ENCODE assay signal across 29 mouse cellular contexts in the genomic region with DNA sequence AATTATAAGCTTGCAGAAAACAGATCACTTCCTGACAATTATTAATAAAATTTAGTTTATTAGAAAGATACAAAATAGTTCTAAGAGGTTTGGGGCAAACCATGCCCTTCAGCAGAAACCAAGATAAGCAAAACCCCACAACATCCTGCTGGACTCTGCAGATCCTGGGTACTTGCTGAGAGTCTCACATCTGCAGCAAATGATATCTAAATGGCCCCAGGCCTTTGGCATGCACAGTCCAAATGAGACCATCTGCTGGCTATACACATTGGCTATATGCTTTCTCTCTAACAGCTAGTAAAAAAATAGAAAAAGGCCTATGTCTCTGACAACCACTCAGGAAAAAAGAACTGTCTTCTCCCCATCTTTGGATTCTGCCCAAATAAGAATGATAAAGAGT. TPM values are rescaled to one million over a fixed set of nuclear protein-coding genes. Genes with fewer than 3 reads are reported as not detected.
DNase-seq lines count a peak whose midpoint lies in the region; ATAC-seq lines count a peak whose summit lies in the region.
"Had no signal": no experiment of that assay in that cellular context is flagged by ENCODE, and none has a peak within 500 bp of the region (broad histone marks: within the 10 kb centered on the region; RNA-seq: fewer than 3 reads in every experiment).

No protein-coding gene starts in this region.

- H3K27ac ChIP-seq in hindbrain, embryonic 13.5 days: no peak overlapping the region
- no peak overlapping the region for H3K27ac ChIP-seq in heart, embryonic 10.5 days
- no peak overlapping the region for H3K27ac ChIP-seq in neural tube, embryonic 15.5 days (replicated peaks)
- H3K27ac ChIP-seq in forebrain, embryonic 16.5 days (ENCODE audit: low read length): no peak overlapping the region

- H3K9ac ChIP-seq in hindbrain, embryonic 13.5 days: no peak overlapping the region
- H3K9ac ChIP-seq in neural tube, embryonic 15.5 days (replicated peaks): no peak overlapping the region
- H3K9ac ChIP-seq in forebrain, embryonic 16.5 days (replicated peaks; ENCODE audit: low read depth, low read length): no peak overlapping the region

- H3K27me3 ChIP-seq in hindbrain, embryonic 13.5 days: no peaks in the 10 kb centered on the region
- H3K27me3 ChIP-seq in heart, embryonic 10.5 days (ENCODE audit: insufficient read depth, poor library complexity, severe bottlenecking): no peaks in the 10 kb centered on the region
- H3K27me3 ChIP-seq in neural tube, embryonic 15.5 days (replicated peaks): no peaks in the 10 kb centered on the region
- H3K27me3 ChIP-seq in forebrain, embryonic 16.5 days (replicated peaks; ENCODE audit: control insufficient read depth, insufficient read depth, low read length): no peaks in the 10 kb centered on the region
- H3K27me3 ChIP-seq: CH12.LX had no signal

- H3K9me3 ChIP-seq in hindbrain, embryonic 13.5 days: no peaks in the 10 kb centered on the region
- H3K9me3 ChIP-seq in heart, embryonic 10.5 days: no peaks in the 10 kb centered on the region
- H3K9me3 ChIP-seq in neural tube, embryonic 15.5 days (replicated peaks): no peaks in the 10 kb centered on the region
- no peaks in the 10 kb centered on the region for H3K9me3 ChIP-seq in forebrain, embryonic 16.5 days (ENCODE audit: control insufficient read depth, low read length)
- H3K9me3 ChIP-seq: G1E had no signal

- H3K36me3 ChIP-seq in hindbrain, embryonic 13.5 days: no peaks in the 10 kb centered on the region
- no peaks in the 10 kb centered on the region for H3K36me3 ChIP-seq in heart, embryonic 10.5 days
- no peaks in the 10 kb centered on the region for H3K36me3 ChIP-seq in neural tube, embryonic 15.5 days
- H3K36me3 ChIP-seq in forebrain, embryonic 16.5 days (ENCODE audit: control insufficient read depth, insufficient read depth): no peaks in the 10 kb centered on the region
- H3K36me3 ChIP-seq: G1E had no signal

- H3K4me1 ChIP-seq in hindbrain, embryonic 13.5 days (replicated peaks): no peaks in the 10 kb centered on the region
- H3K4me1 ChIP-seq in heart, embryonic 10.5 days: no peaks in the 10 kb centered on the region
- no peaks in the 10 kb centered on the region for H3K4me1 ChIP-seq in neural tube, embryonic 15.5 days
- no peaks in the 10 kb centered on the region for H3K4me1 ChIP-seq in forebrain, embryonic 16.5 days (replicated peaks; ENCODE audit: control insufficient read depth, insufficient read depth, low read length)

- H3K4me3 ChIP-seq in hindbrain, embryonic 13.5 days: no peak overlapping the region
- H3K4me3 ChIP-seq in heart, embryonic 10.5 days: no peak overlapping the region
- H3K4me3 ChIP-seq in neural tube, embryonic 15.5 days (replicated peaks): no peak overlapping the region
- H3K4me3 ChIP-seq in forebrain, embryonic 16.5 days (replicated peaks; ENCODE audit: low read length): no peak overlapping the region

- H3K4me2 ChIP-seq in hindbrain, embryonic 13.5 days: no peak overlapping the region
- H3K4me2 ChIP-seq in neural tube, embryonic 15.5 days: no peak overlapping the region
- no peak overlapping the region for H3K4me2 ChIP-seq in forebrain, embryonic 16.5 days (ENCODE audit: low read length)

- peak; percentile 74 for DNase-seq in 416B (ENCODE audit: low read depth)
- no peak for DNase-seq in heart, embryonic 10.5 days (ENCODE audit: low spot score)
- DNase-seq: adrenal gland, adult 2 months; adrenal gland, adult 8-10 months; adrenal gland, postnatal 10 days; adrenal gland, postnatal 14 days; adrenal gland, postnatal 25 days; adrenal gland, postnatal 36 days; B cell, adult 2 months; cerebellum, adult 11 months; cerebellum, adult 11-12 months; cerebellum, adult 18-20 months had no signal

- peak; percentile 89 for ATAC-seq in common myeloid progenitor, adult 5-6 weeks (replicated peaks; ENCODE audit: low read depth, poor library complexity, severe bottlenecking)
- ATAC-seq in megakaryocyte progenitor cell, adult 5-6 weeks (replicated peaks; ENCODE audit: poor library complexity): peak; percentile 97
- ATAC-seq in megakaryocyte-erythroid progenitor cell, adult 5-6 weeks (replicated peaks; ENCODE audit: low FRiP score, low TSS enrichment, poor library complexity, severe bottlenecking): peak; percentile 95
- no peak for ATAC-seq in hindbrain, embryonic 13.5 days (ENCODE audit: low FRiP score)
- ATAC-seq in neural tube, embryonic 15.5 days (ENCODE audit: low FRiP score): no peak
- ATAC-seq in forebrain, embryonic 16.5 days: no peak
- ATAC-seq: activated CD4-positive, CD25-positive, alpha-beta regulatory T cell, adult 4 months; CD4-positive, CD25-positive, alpha-beta regulatory T cell, adult 4 months; Patski had no signal

RNA-seq across cellular contexts. Expression of gene Il20ra, which starts 40.4 kb away (rescaled TPM):
- total RNA-seq in common myeloid progenitor, adult 5-6 weeks (2017): 1.4 and 1.6 TPM in 2 replicates
- total RNA-seq in megakaryocyte progenitor cell, adult 5-6 weeks (2015): 0.25 TPM in 1 of 2 replicates, not detected in the other
- total RNA-seq in megakaryocyte progenitor cell, adult 5-6 weeks (2017): 0.14 and 0.67 TPM in 2 replicates
- not detected in 2 replicates for total RNA-seq in megakaryocyte-erythroid progenitor cell, adult 5-6 weeks (2014; fragmentation: Nextera tagmentation)
- not detected in 2 replicates for total RNA-seq in megakaryocyte-erythroid progenitor cell, adult 5-6 weeks (2017)
- polyA plus RNA-seq in hindbrain, embryonic 13.5 days (2015; fragmentation: Nextera tagmentation; extraction: Ambion mirVana): 0.18 and 0.35 TPM in 2 replicates
- 0.20 and 0.26 TPM in 2 replicates for polyA plus RNA-seq in heart, embryonic 10.5 days (2016; fragmentation: Nextera tagmentation; extraction: Ambion mirVana)
- 1.2 and 1.6 TPM in 2 replicates for polyA plus RNA-seq in neural tube, embryonic 15.5 days (2015; fragmentation: Nextera tagmentation; extraction: Ambion mirVana)
- 0.10 TPM in 1 of 2 replicates, not detected in the other for polyA plus RNA-seq in forebrain, embryonic 16.5 days (2015; fragmentation: Nextera tagmentation; extraction: Ambion mirVana)
- total RNA-seq: CH12.LX, ES-E14, MEL had no signal
- polyA plus RNA-seq: C2C12; CD4-positive, CD25-positive, alpha-beta regulatory T cell, adult 4 months; G1E had no signal

RNA-seq across cellular contexts. Expression of gene Il22ra2, which starts 50.2 kb away (rescaled TPM):
- 0.34 and 2.3 TPM in 2 replicates for total RNA-seq in common myeloid progenitor, adult 5-6 weeks (2017)
- total RNA-seq in megakaryocyte progenitor cell, adult 5-6 weeks (2015): 4.3 and 4.6 TPM in 2 replicates
- total RNA-seq in megakaryocyte progenitor cell, adult 5-6 weeks (2017): 3.2 and 7.7 TPM in 2 replicates
- total RNA-seq in megakaryocyte-erythroid progenitor cell, adult 5-6 weeks (2014; fragmentation: Nextera tagmentation): not detected in 2 replicates
- total RNA-seq in megakaryocyte-erythroid progenitor cell, adult 5-6 weeks (2017): 0.11 TPM in 1 of 2 replicates, not detected in the other
- not detected in 2 replicates for polyA plus RNA-seq in hindbrain, embryonic 13.5 days (2015; fragmentation: Nextera tagmentation; extraction: Ambion mirVana)
- not detected in 2 replicates for polyA plus RNA-seq in heart, embryonic 10.5 days (2016; fragmentation: Nextera tagmentation; extraction: Ambion mirVana)
- not detected in 2 replicates for polyA plus RNA-seq in neural tube, embryonic 15.5 days (2015; fragmentation: Nextera tagmentation; extraction: Ambion mirVana)
- not detected in 2 replicates for polyA plus RNA-seq in forebrain, embryonic 16.5 days (2015; fragmentation: Nextera tagmentation; extraction: Ambion mirVana)
- total RNA-seq: adrenal gland, adult 18-20 months; adrenal gland, adult 2 months; adrenal gland, adult 8-10 months; adrenal gland, postnatal 25 days; adrenal gland, postnatal 36 days; adrenal gland, postnatal 4 days; ES-E14; MEL had no signal
- polyA plus RNA-seq: activated CD4-positive, CD25-positive, alpha-beta regulatory T cell, adult 4 months; adrenal gland, adult 2 months; brain, embryonic 14.5 days; C2C12; CD4-positive, CD25-positive, alpha-beta regulatory T cell, adult 4 months; G1E; Patski had no signal

Comparison
In these comparisons a context has a peak if more than half of its experiments do, and no peak if none do; other contexts are left out.
1. ATAC-seq: peak in common myeloid progenitor, adult 5-6 weeks (single experiment), megakaryocyte progenitor cell, adult 5-6 weeks (single experiment) and megakaryocyte-erythroid progenitor cell, adult 5-6 weeks (single experiment); none in hindbrain, embryonic 13.5 days (single experiment), neural tube, embryonic 15.5 days (single experiment) and forebrain, embryonic 16.5 days (single experiment).